Mouse (Mus musculus) liver, adult 10 weeks (tissue): Measurements from ENCODE around the gene Gal3st2c. TPM values are rescaled to one million over a fixed set of nuclear protein-coding genes. Genes with fewer than 3 reads are reported as not detected.

Experiments used
- polyA plus RNA-seq: library from polyadenylated mRNA; stranded (reverse); fragments of 350-450 nt; fragmentation: Illumina TruSeq; extraction: RNeasy Lipid Tissue Mini Kit (QIAGEN cat#74804); gene quantifications from one replicate; pipeline ENCODE4 v1.2.3, GENCODE M21; 2014; ENCODE audit warnings: low read depth, low replicate concordance

The Gal3st2c gene
- not detected for polyA plus RNA-seq

DNA sequence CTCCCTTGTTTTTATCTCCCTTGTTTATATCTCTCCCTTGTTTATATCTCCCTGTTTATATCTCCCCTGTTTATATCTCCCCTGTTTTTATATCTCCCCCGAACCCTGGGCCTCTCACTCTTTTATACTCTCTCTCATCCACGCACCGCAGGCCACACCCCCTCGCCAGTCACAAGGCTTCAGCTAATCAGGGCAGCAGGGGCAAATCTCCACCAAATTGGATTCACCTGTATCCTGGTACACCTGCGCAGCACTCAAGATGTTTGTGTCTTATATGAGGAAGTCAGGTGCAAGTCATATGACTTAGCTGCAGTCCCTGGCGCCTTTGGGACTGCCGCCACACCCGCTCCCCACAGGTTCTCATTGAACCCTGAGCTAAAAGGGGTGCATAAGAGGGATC is at the start of gene Gal3st2c:
Gene Gal3st2c (plus strand): TSS at position 301 of the 400 bp plus-strand sequence.

GRCm38 (mm10) chr1:94020151-94020550 is 29.8 kb downstream of the Gal3st2c start, which contains the start of gene Neu4:
Neu4 (plus strand) TSS chr1:94020451.

DNA sequence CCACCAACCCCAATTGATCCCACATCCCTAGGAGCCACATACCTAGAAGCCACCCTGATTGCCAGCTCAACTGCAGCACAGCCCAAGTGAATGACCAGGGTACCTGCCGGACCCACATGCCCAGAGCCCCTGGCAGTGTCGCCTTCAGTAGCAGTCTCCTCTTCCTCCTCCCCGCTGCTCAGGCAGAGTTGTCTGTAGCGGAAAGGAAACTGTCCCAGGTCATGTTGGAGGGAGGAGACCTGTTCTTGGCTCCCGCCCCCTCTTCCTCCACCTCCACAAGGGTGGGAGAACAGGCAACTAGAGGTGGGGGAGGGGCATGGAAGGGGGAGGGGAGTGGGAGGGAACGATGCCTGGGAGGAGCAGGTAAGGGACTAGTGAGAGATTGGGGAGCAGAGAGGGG is 62.1 kb downstream of the Gal3st2c start, which contains the start of gene Pdcd1:
Gene Pdcd1 (minus strand): TSS at position 181 of the 400 bp plus-strand sequence.

Other genes starting within 250 kb of the Gal3st2c start
- gene Atg4b, start 239.0 kb upstream of the Gal3st2c start, polyA plus RNA-seq: 24.6 TPM
- gene Thap4, start 235.6 kb upstream of the Gal3st2c start, polyA plus RNA-seq: 4.0 TPM
- gene Dtymk, start 188.6 kb upstream of the Gal3st2c start, polyA plus RNA-seq: 18.5 TPM
- gene Ing5, start 186.5 kb upstream of the Gal3st2c start, polyA plus RNA-seq: 4.7 TPM
- 19.9 TPM for gene D2hgdh, start 165.6 kb upstream of the Gal3st2c start, polyA plus RNA-seq
- gene Gal3st2, start 129.2 kb upstream of the Gal3st2c start, polyA plus RNA-seq: not detected
- not detected for gene Gal3st2b, start 72.2 kb upstream of the Gal3st2c start, polyA plus RNA-seq
- gene Neu4, start 29.9 kb downstream of the Gal3st2c start, polyA plus RNA-seq: not detected
- not detected for gene Pdcd1, start 62.0 kb downstream of the Gal3st2c start, polyA plus RNA-seq